Mouse (Mus musculus) testis, postnatal 10 days (tissue): ENCODE results near the gene Olfr829.
"Not testable (repeated sequence)": the region's sequence is repeated elsewhere in the genome, so short reads cannot be mapped to it uniquely, and the experiment has no call there.

Source experiments
- DNase-seq: peaks from one replicate; pipeline ENCODE4 v3.0.0; 2021; ENCODE audit warnings: low spot score

The Olfr829 gene

GRCm38 (mm10) chr9:18854633-18855032, at the start of gene Olfr829:
Gene Olfr829 (plus strand): TSS chr9:18854933.
- DNase-seq: no peak

- DNase-seq: no peak
Observed at GRCm38 (mm10) chr9:18819426-18819825, 35.3 kb upstream of the Olfr829 start, which contains the start of gene Olfr828. Gene Olfr828 (minus strand): TSS chr9:18819526.

GRCm38 (mm10) chr9:18874393-18874792, 19.7 kb downstream of the Olfr829 start, which contains the start of gene Olfr830:
Gene Olfr830 (plus strand): TSS chr9:18874693.
- DNase-seq: no peak

GRCm38 (mm10) chr9:18907699-18908098, 53.0 kb downstream of the Olfr829 start:
- DNase-seq: not testable (repeated sequence)
